Mouse (Mus musculus): ENCODE data around the gene Sardh.

DNA sequence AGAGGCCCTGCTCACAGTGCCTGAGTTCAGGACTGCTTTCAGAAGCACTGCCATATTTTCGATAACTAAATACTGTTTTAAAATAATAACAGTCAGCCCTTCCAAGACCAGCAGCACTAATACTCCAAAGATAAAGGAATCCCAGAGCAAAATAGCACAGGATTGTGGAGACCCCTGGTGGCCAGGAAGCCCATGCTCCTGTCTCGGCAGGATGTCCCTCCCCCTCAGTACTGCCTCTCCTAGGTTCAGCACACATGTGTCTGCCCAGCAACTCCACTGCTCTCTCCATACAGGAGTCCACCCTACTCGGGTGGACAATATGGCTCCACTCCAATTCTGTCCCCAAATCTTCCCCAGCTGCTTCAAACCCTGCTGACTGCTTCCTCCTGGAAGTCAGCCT is 12.4 kb downstream of the Sardh start:
- TF ChIP-seq CTCF (conservative IDR thresholded peaks at IDR 0.05; ENCODE audit: low read length) (peak; percentile 41), POU5F1 (IDR thresholded peaks at IDR 0.05; ENCODE audit: borderline replicate concordance, low read length) (no peak)

Data from E14TG2a.4 (cell line).